Comparison of ENCODE assay signal across 12 mouse cellular contexts in the genomic region with DNA sequence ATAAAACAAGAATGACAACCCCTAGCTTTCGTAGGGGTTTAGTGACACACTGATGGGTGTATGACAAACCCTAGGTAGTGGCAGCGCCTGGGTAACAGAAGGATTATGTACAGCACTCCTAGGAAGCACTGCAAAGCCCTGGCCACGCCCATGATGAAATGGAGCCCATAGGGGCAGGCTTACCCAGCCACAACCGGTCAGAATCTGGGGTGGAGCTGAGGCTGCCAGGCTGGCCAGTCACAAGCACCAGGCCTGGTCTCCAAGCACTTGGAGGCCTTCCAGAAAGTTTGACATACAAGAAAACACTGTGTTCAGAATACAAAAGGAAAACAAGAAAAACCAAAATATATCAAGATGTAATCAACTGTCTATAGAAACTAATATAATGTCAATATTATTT. TPM values are rescaled to one million over a fixed set of nuclear protein-coding genes. Genes with fewer than 3 reads are reported as not detected.
DNase-seq lines count a peak whose midpoint lies in the region; ATAC-seq and TF ChIP-seq lines count a peak whose summit lies in the region.
"Had no signal": no experiment of that assay in that cellular context is flagged by ENCODE, and none has a peak within 500 bp of the region (broad histone marks: within the 10 kb centered on the region; RNA-seq: fewer than 3 reads in every experiment).

No protein-coding gene starts in this region.

- no peaks in the 10 kb centered on the region for H3K27me3 ChIP-seq in forebrain, embryonic 11.5 days (ENCODE audit: control insufficient read depth, insufficient read depth, low read length)
- peaks cover 5% of the 10 kb centered on the region; the same call in 1 of the 2 replicates for H3K27me3 ChIP-seq in forebrain, embryonic 15.5 days
- no peaks in the 10 kb centered on the region for H3K27me3 ChIP-seq in midbrain, postnatal 0 days (ENCODE audit: insufficient read depth, low read length)
- H3K27me3 ChIP-seq in midbrain, embryonic 13.5 days = peaks cover 9% of the 10 kb centered on the region
- H3K27me3 ChIP-seq in kidney, postnatal 0 days (ENCODE audit: insufficient read depth, low read length) = no peaks in the 10 kb centered on the region

- no peak overlapping the region for H3K27ac ChIP-seq in forebrain, embryonic 11.5 days (ENCODE audit: low read depth, low read length)
- H3K27ac ChIP-seq in forebrain, embryonic 15.5 days (replicated peaks) = no peak overlapping the region
- no peak overlapping the region for H3K27ac ChIP-seq in midbrain, postnatal 0 days (ENCODE audit: low read depth, low read length)
- H3K27ac ChIP-seq in midbrain, embryonic 13.5 days = no peak overlapping the region
- H3K27ac ChIP-seq in kidney, postnatal 0 days = no peak overlapping the region
- H3K27ac ChIP-seq: hindbrain, embryonic 13.5 days; limb, embryonic 12.5 days had no signal

- ATAC-seq in forebrain, embryonic 11.5 days (replicated peaks; ENCODE audit: low FRiP score) = no peak
- ATAC-seq in forebrain, embryonic 15.5 days (replicated peaks) = no peak
- no peak for ATAC-seq in midbrain, postnatal 0 days (ENCODE audit: low FRiP score)
- ATAC-seq in midbrain, embryonic 13.5 days = no peak
- no peak for ATAC-seq in kidney, postnatal 0 days (replicated peaks; ENCODE audit: low FRiP score, low read depth)
- ATAC-seq in erythroblast, adult 5-6 weeks (replicated peaks; ENCODE audit: low FRiP score, poor library complexity, severe bottlenecking) = no peak
- ATAC-seq: activated CD4-positive, CD25-positive, alpha-beta regulatory T cell, adult 4 months had no signal

- WGBS in forebrain, embryonic 11.5 days = 51% methylated on average over 4 of the region's 4 CpGs
- 46% methylated on average over 4 of the region's 4 CpGs for WGBS in forebrain, embryonic 15.5 days
- WGBS in midbrain, postnatal 0 days = 48% methylated on average over 4 of the region's 4 CpGs
- 47% methylated on average over 4 of the region's 4 CpGs for WGBS in midbrain, embryonic 13.5 days
- 49% methylated on average over 4 of the region's 4 CpGs for WGBS in kidney, postnatal 0 days

- H3K4me1 ChIP-seq in forebrain, embryonic 11.5 days (replicated peaks; ENCODE audit: control insufficient read depth, insufficient read depth, low read length) = peaks cover 8% of the 10 kb centered on the region; the same call in 1 of the 2 replicates
- peaks cover 16% of the 10 kb centered on the region for H3K4me1 ChIP-seq in forebrain, embryonic 15.5 days
- H3K4me1 ChIP-seq in midbrain, postnatal 0 days (ENCODE audit: insufficient read depth, low read length) = peaks cover 10% of the 10 kb centered on the region
- peaks cover 19% of the 10 kb centered on the region for H3K4me1 ChIP-seq in midbrain, embryonic 13.5 days (replicated peaks)
- H3K4me1 ChIP-seq in kidney, postnatal 0 days (replicated peaks; ENCODE audit: insufficient read depth, low read length) = peaks cover 10% of the 10 kb centered on the region

- no peak overlapping the region for H3K9ac ChIP-seq in forebrain, embryonic 11.5 days (ENCODE audit: low read length)
- no peak overlapping the region for H3K9ac ChIP-seq in forebrain, embryonic 15.5 days (replicated peaks)
- H3K9ac ChIP-seq in midbrain, postnatal 0 days (replicated peaks; ENCODE audit: low read length, poor library complexity, severe bottlenecking) = no peak overlapping the region
- H3K9ac ChIP-seq in midbrain, embryonic 13.5 days (replicated peaks) = no peak overlapping the region
- no peak overlapping the region for H3K9ac ChIP-seq in kidney, postnatal 0 days (ENCODE audit: low read depth, low read length)
- H3K9ac ChIP-seq: hindbrain, embryonic 13.5 days; limb, embryonic 12.5 days had no signal

- no peaks in the 10 kb centered on the region for H3K36me3 ChIP-seq in forebrain, embryonic 11.5 days (ENCODE audit: control insufficient read depth, insufficient read depth, low read length)
- H3K36me3 ChIP-seq in forebrain, embryonic 15.5 days = no peaks in the 10 kb centered on the region
- H3K36me3 ChIP-seq in midbrain, postnatal 0 days (ENCODE audit: insufficient read depth, low read length) = no peaks in the 10 kb centered on the region; the same call in 1 of the 2 replicates
- no peaks in the 10 kb centered on the region for H3K36me3 ChIP-seq in midbrain, embryonic 13.5 days
- no peaks in the 10 kb centered on the region for H3K36me3 ChIP-seq in kidney, postnatal 0 days (ENCODE audit: insufficient read depth, low read length)
- H3K36me3 ChIP-seq: limb, embryonic 12.5 days had no signal

- no peak overlapping the region for H3K4me2 ChIP-seq in forebrain, embryonic 11.5 days (ENCODE audit: low read depth, low read length, severe bottlenecking)
- no peak overlapping the region for H3K4me2 ChIP-seq in forebrain, embryonic 15.5 days (replicated peaks)
- H3K4me2 ChIP-seq in midbrain, postnatal 0 days (ENCODE audit: low read depth, low read length, poor library complexity, severe bottlenecking) = no peak overlapping the region
- H3K4me2 ChIP-seq in midbrain, embryonic 13.5 days (replicated peaks) = no peak overlapping the region
- no peak overlapping the region for H3K4me2 ChIP-seq in kidney, postnatal 0 days (ENCODE audit: low read length)
- H3K4me2 ChIP-seq: hindbrain, embryonic 13.5 days; limb, embryonic 12.5 days; midbrain, embryonic 11.5 days had no signal

- no peak overlapping the region for H3K4me3 ChIP-seq in forebrain, embryonic 11.5 days (ENCODE audit: low read depth, low read length)
- no peak overlapping the region for H3K4me3 ChIP-seq in forebrain, embryonic 15.5 days
- no peak overlapping the region for H3K4me3 ChIP-seq in midbrain, postnatal 0 days (ENCODE audit: low read depth, low read length)
- H3K4me3 ChIP-seq in midbrain, embryonic 13.5 days (replicated peaks) = no peak overlapping the region
- H3K4me3 ChIP-seq in kidney, postnatal 0 days (replicated peaks; ENCODE audit: low read depth, low read length) = no peak overlapping the region
- H3K4me3 ChIP-seq: hindbrain, embryonic 13.5 days; limb, embryonic 12.5 days had no signal

- TF ChIP-seq CTCF in midbrain, postnatal 0 days (IDR thresholded peaks at IDR 0.05) = no peak
- no peak for TF ChIP-seq CTCF in kidney, postnatal 0 days (IDR thresholded peaks at IDR 0.05; ENCODE audit: low read depth)

- H3K9me3 ChIP-seq in forebrain, embryonic 11.5 days (ENCODE audit: control insufficient read depth, low read length) = no peaks in the 10 kb centered on the region
- no peaks in the 10 kb centered on the region for H3K9me3 ChIP-seq in forebrain, embryonic 15.5 days
- H3K9me3 ChIP-seq in midbrain, postnatal 0 days (ENCODE audit: low read length) = no peaks in the 10 kb centered on the region
- no peaks in the 10 kb centered on the region for H3K9me3 ChIP-seq in midbrain, embryonic 13.5 days
- H3K9me3 ChIP-seq in kidney, postnatal 0 days (replicated peaks; ENCODE audit: low read length) = no peaks in the 10 kb centered on the region
- H3K9me3 ChIP-seq: hindbrain, embryonic 13.5 days; limb, embryonic 12.5 days had no signal

- peak; percentile 51 for DNase-seq in forebrain, embryonic 11.5 days (ENCODE audit: low spot score)
- peak; percentile 57 for DNase-seq in midbrain, postnatal 0 days (ENCODE audit: low spot score)
- peak; percentile 45 for DNase-seq in kidney, postnatal 0 days (ENCODE audit: low spot score)
- peak; percentile 33 for DNase-seq in ovary, postnatal 14 days (ENCODE audit: low spot score)
- DNase-seq in embryo, embryonic 10.5 days (ENCODE audit: low spot score) = no peak

RNA-seq across cellular contexts. Expression of a gene that starts 3.5 kb away (rescaled TPM):
- polyA plus RNA-seq in forebrain, embryonic 11.5 days (2014; fragmentation: Nextera tagmentation; extraction: Ambion mirVana) = 17.6 and 20.1 TPM in 2 replicates
- polyA plus RNA-seq in forebrain, embryonic 15.5 days (2015; fragmentation: Nextera tagmentation; extraction: Ambion mirVana) = 40.5 and 44.5 TPM in 2 replicates
- 87.3 and 90.2 TPM in 2 replicates for total RNA-seq in midbrain, postnatal 0 days (2014; rRNA removed)
- 16.7 and 18.7 TPM in 2 replicates for polyA plus RNA-seq in midbrain, postnatal 0 days (2015; fragmentation: Nextera tagmentation; extraction: Ambion mirVana)
- 32.8 and 34.9 TPM in 2 replicates for polyA plus RNA-seq in midbrain, embryonic 13.5 days (2015; fragmentation: Nextera tagmentation; extraction: Ambion mirVana)
- 34.6 and 35.7 TPM in 2 replicates for polyA plus RNA-seq in kidney, postnatal 0 days (2015; fragmentation: Nextera tagmentation; extraction: Ambion mirVana)
- total RNA-seq in erythroblast, adult 5-6 weeks (2015; ENCODE audit: low replicate concordance) = 7.7 and 10.6 TPM in 2 replicates
- 3.8 and 5.4 TPM in 2 replicates for total RNA-seq in erythroblast, adult 5-6 weeks (2017; ENCODE audit: low replicate concordance)

RNA-seq across cellular contexts. Expression of a gene that starts 21.7 kb away (rescaled TPM):
- polyA plus RNA-seq in forebrain, embryonic 11.5 days (2014; fragmentation: Nextera tagmentation; extraction: Ambion mirVana) = 42.4 and 50.8 TPM in 2 replicates
- 19.1 and 20.9 TPM in 2 replicates for polyA plus RNA-seq in forebrain, embryonic 15.5 days (2015; fragmentation: Nextera tagmentation; extraction: Ambion mirVana)
- total RNA-seq in midbrain, postnatal 0 days (2014; rRNA removed) = 7.6 and 9.9 TPM in 2 replicates
- 8.2 and 10.3 TPM in 2 replicates for polyA plus RNA-seq in midbrain, postnatal 0 days (2015; fragmentation: Nextera tagmentation; extraction: Ambion mirVana)
- polyA plus RNA-seq in midbrain, embryonic 13.5 days (2015; fragmentation: Nextera tagmentation; extraction: Ambion mirVana) = 21.9 and 24.5 TPM in 2 replicates
- 22.3 and 25.7 TPM in 2 replicates for polyA plus RNA-seq in kidney, postnatal 0 days (2015; fragmentation: Nextera tagmentation; extraction: Ambion mirVana)
- 18.2 and 44.4 TPM in 2 replicates for total RNA-seq in erythroblast, adult 5-6 weeks (2015; ENCODE audit: low replicate concordance)
- total RNA-seq in erythroblast, adult 5-6 weeks (2017; ENCODE audit: low replicate concordance) = 45.2 and 58.7 TPM in 2 replicates

RNA-seq across cellular contexts. Expression of a gene that starts 21.8 kb away (rescaled TPM):
- polyA plus RNA-seq in forebrain, embryonic 11.5 days (2014; fragmentation: Nextera tagmentation; extraction: Ambion mirVana) = 1.1 and 1.7 TPM in 2 replicates
- polyA plus RNA-seq in forebrain, embryonic 15.5 days (2015; fragmentation: Nextera tagmentation; extraction: Ambion mirVana) = 0.19 and 0.34 TPM in 2 replicates
- 0.05 and 0.42 TPM in 2 replicates for total RNA-seq in midbrain, postnatal 0 days (2014; rRNA removed)
- polyA plus RNA-seq in midbrain, postnatal 0 days (2015; fragmentation: Nextera tagmentation; extraction: Ambion mirVana) = 0.67 and 0.90 TPM in 2 replicates
- 0.66 and 0.89 TPM in 2 replicates for polyA plus RNA-seq in midbrain, embryonic 13.5 days (2015; fragmentation: Nextera tagmentation; extraction: Ambion mirVana)
- polyA plus RNA-seq in kidney, postnatal 0 days (2015; fragmentation: Nextera tagmentation; extraction: Ambion mirVana) = 0.23 and 0.55 TPM in 2 replicates
- total RNA-seq in erythroblast, adult 5-6 weeks (2015; ENCODE audit: low replicate concordance) = 1.5 and 5.0 TPM in 2 replicates
- total RNA-seq in erythroblast, adult 5-6 weeks (2017; ENCODE audit: low replicate concordance) = 1.3 and 1.7 TPM in 2 replicates
